Mouse (Mus musculus) midbrain, postnatal 0 days (tissue): Measurements from ENCODE around the gene Phactr2. TPM values are rescaled to one million over a fixed set of nuclear protein-coding genes. Genes with fewer than 3 reads are reported as not detected.

ENCODE experiments used
- ATAC-seq: fragments of 200-750 bp; cut with Nextera tagmentation; 2 replicates; pipeline ENCODE4 v1.8.0; 2017; ENCODE audit warnings: moderate number of reproducible peaks, mild to moderate bottlenecking, moderate TSS enrichment, moderate library complexity; ENCODE audit not compliant: low FRiP score
- DNase-seq: peaks from one replicate; pipeline ENCODE4 v3.0.0-alpha.2; 2015; ENCODE audit warnings: low spot score
- H3K27ac ChIP-seq: fragments of 300-500 bp; sonication (generic); 2 replicates; pipeline ENCODE4 v1.5.1; 2014; ENCODE audit warnings: low read depth, mild to moderate bottlenecking, low read length, mixed read lengths
- H3K27me3 ChIP-seq: fragments of 300-500 bp; sonication (generic); 2 replicates; pipeline ENCODE4 v1.6.1; 2014; ENCODE audit warnings: low read length, control low read depth, mixed read lengths; ENCODE audit not compliant: insufficient read depth
- H3K36me3 ChIP-seq: fragments of 300-500 bp; sonication (generic); 2 replicates; pipeline ENCODE4 v1.6.1; 2014; ENCODE audit warnings: low read length, control low read depth, mixed read lengths; ENCODE audit not compliant: insufficient read depth
- H3K4me1 ChIP-seq: fragments of 300-500 bp; sonication (generic); 2 replicates; pipeline ENCODE4 v1.6.1; 2014; ENCODE audit warnings: mild to moderate bottlenecking, control low read depth, antibody characterized with exemption, low read length, mixed read lengths; ENCODE audit not compliant: insufficient read depth
- H3K4me2 ChIP-seq: fragments of 300-500 bp; sonication (generic); 2 replicates; pipeline ENCODE4 v1.6.1; 2014; ENCODE audit warnings: low read depth, mild to moderate bottlenecking, low read length, mixed read lengths; ENCODE audit not compliant: poor library complexity, severe bottlenecking
- H3K4me3 ChIP-seq: fragments of 300-500 bp; sonication (generic); 2 replicates; pipeline ENCODE4 v1.5.1; 2014; ENCODE audit warnings: low read depth, mild to moderate bottlenecking, low read length, moderate library complexity
- H3K9ac ChIP-seq: fragments of 300-500 bp; sonication (generic); replicated peaks from 2 replicates; pipeline ENCODE4 v1.6.1; 2014; ENCODE audit warnings: mild to moderate bottlenecking, low read length, moderate library complexity, mixed read lengths; ENCODE audit not compliant: poor library complexity, severe bottlenecking
- H3K9me3 ChIP-seq: fragments of 300-500 bp; sonication (generic); 2 replicates; pipeline ENCODE4 v1.6.1; 2016; ENCODE audit warnings: low read length, control low read depth
- CTCF ChIP-seq: IDR thresholded peaks from 2 replicates; pipeline ENCODE4 v1.5.1; 2016; ENCODE audit warnings: antibody characterized with exemption, mild to moderate bottlenecking
- WGBS: fragments of 180-500 bp; shearing (Covaris S2); extraction: QIAGEN DNeasy Blood & Tissue Kit; methylation state at CpG from one replicate; pipeline ENCODE4 v1.1.7; 2014; 5-methylcytosine and 5-hydroxymethylcytosine counted together
- polyA plus RNA-seq: library from polyadenylated mRNA; unstranded; fragments of >200 nt; fragmentation: Nextera tagmentation; extraction: Ambion mirVana; gene quantifications from 2 replicates; pipeline ENCODE4 v1.2.1, GENCODE M21; 2015
- total RNA-seq: library from RNA; depleted of rRNA; stranded (reverse); fragments of >200 nt; gene quantifications from 2 replicates; pipeline ENCODE4 v1.2.3, GENCODE M21; 2014

Gene Phactr2
- total and polyA plus RNA-seq, 2 experiments from 2014 or later: 8.4 to 9.0 TPM

DNA sequence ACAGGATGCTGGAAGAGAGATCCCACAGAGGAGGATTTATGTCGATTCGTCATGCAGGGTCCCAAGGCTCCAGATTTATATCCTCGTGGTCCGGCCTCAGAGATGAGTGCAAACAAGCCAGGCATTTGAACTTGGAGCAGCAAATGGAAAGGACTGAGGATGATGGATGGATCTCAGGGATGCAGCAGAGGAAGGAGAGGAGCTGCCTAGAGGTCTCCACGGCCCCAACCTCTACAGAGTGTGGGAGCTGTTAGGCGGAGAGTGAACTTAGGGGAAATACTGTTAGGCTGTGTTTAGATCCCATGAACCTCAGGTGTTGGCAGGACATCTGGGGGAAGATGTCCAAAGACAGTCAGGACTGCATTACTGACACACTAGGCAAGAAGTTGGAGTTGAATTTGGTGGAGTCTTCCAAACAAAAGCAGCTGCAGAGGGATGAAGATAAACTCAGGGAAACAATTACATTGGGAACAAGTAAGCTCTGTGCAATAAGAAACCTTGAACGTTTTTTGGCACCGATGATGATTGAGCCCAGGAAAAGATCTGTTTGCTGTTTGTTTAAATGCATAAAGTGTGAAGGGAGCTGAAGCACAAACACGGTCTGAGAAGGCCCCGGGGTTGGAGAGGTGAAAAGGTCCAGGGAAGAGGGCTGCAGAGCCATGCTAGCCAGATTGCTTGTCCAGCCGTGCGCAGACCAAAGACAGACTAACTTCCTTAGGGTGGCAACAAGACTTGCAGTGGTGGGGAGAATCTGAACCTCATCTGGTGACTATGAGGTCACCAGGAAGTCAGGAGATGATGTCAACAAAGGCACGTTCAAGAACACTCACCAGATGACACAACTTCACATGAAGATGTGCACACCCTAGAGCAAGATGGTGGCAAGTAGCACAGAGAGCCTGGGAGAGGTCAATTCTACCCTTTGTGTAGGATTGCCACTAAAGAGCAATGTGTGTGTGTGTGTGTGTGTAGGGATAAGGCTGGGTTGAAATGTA lies 170.6 kb downstream of the Phactr2 start:
- no peaks in the 10 kb centered on the region for H3K36me3 ChIP-seq
- no peak overlapping the region for H3K27ac ChIP-seq
- H3K9ac ChIP-seq: no peak overlapping the region
- no peaks in the 10 kb centered on the region for H3K4me1 ChIP-seq
- 78% methylated on average over 13 of the region's 13 CpGs for whole genome bisulfite sequencing
- no peaks in the 10 kb centered on the region for H3K9me3 ChIP-seq
- no peaks in the 10 kb centered on the region for H3K27me3 ChIP-seq
- no peak overlapping the region for H3K4me2 ChIP-seq
- H3K4me3 ChIP-seq: no peak overlapping the region
- no peak for TF ChIP-seq CTCF
- ATAC-seq (no peak), DNase-seq (no peak)

DNA sequence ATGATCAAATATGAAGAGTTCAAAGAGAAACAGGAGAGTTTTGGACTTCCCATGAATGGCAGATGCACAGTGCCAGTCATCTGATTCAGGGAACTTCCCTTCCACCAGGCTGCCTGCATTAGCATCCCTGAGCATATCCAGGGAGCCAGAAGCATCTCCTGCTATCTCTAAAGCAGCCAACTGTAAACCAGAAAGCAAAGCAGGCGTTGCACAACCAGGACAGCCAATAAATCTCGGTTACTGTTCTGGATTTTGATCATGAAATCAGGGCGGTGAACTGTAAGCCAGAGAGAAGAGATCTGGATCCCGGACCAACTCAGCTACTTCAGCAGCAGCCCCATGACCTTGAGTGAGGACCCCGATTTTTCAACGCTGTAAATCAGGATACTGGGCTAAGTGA lies 173.6 kb downstream of the Phactr2 start:
- no peaks in the 10 kb centered on the region for H3K9me3 ChIP-seq
- 89% methylated on average over 6 of the region's 6 CpGs for WGBS

DNA sequence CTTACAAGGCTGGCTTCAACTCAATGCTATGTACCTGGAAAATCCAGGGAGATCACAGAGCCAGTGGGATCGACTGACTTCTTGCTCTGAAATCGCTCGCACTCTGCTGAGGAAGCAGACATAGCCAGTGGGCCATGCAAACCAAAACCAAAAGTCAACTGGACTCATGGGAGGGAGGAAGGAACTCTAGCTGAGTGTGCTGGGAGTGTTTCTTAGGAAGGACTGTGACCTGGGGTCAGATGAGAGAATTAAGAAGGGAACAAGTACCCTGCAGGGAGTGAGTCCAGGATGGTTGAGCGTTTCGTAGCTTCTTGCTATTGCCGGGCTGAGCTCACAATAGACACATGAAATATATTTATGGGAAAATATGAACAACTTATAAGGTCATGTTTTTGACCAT lies 174.0 kb downstream of the Phactr2 start:
- Histone ChIP-seq H3K9me3 (no peaks in the 10 kb centered on the region), H3K27ac (no peak overlapping the region), H3K4me1 (no peaks in the 10 kb centered on the region), H3K4me3 (no peak overlapping the region), H3K9ac (no peak overlapping the region), H3K36me3 (no peaks in the 10 kb centered on the region), H3K4me2 (no peak overlapping the region), H3K27me3 (no peaks in the 10 kb centered on the region)
- ATAC-seq (no peak), DNase-seq (no peak)
- 79% methylated on average over 6 of the region's 6 CpGs for WGBS
- TF ChIP-seq CTCF: no peak

More for the DNA sequence above, 173.6 kb downstream of the Phactr2 start:
- Histone ChIP-seq H3K27me3 (no peaks in the 10 kb centered on the region), H3K4me2 (no peak overlapping the region), H3K36me3 (no peaks in the 10 kb centered on the region), H3K4me1 (no peaks in the 10 kb centered on the region), H3K9ac (no peak overlapping the region), H3K4me3 (no peak overlapping the region), H3K27ac (no peak overlapping the region)
- no peak for TF ChIP-seq CTCF
- ATAC-seq (no peak), DNase-seq (no peak)

DNA sequence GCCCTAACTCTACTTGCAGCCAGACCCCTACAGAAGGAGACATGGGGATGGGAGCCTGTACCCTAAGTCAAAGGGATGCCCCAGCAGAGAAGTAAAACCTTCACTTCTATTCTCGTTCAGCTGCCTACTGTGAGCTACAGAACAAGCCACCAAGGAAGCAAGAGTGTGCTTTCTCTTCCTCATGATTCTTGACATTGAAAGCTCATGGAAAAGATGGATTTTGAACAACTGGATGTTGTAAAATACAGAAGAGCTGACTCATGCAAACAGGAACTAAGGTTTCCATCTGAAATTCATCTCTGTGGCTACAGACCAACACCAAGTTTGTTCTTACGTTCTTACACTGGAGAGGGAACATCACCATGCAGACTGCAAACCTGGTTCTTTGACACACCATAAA lies 179.3 kb downstream of the Phactr2 start:
- Histone ChIP-seq H3K36me3 (no peaks in the 10 kb centered on the region), H3K27me3 (no peaks in the 10 kb centered on the region), H3K9me3 (no peaks in the 10 kb centered on the region), H3K4me3 (no peak overlapping the region), H3K9ac (no peak overlapping the region), H3K27ac (no peak overlapping the region), H3K4me2 (no peak overlapping the region), H3K4me1 (no peaks in the 10 kb centered on the region)
- ATAC-seq (no peak), DNase-seq (no peak)
- WGBS: 89% methylated on average over 2 of the region's 2 CpGs
- TF ChIP-seq CTCF: no peak

DNA sequence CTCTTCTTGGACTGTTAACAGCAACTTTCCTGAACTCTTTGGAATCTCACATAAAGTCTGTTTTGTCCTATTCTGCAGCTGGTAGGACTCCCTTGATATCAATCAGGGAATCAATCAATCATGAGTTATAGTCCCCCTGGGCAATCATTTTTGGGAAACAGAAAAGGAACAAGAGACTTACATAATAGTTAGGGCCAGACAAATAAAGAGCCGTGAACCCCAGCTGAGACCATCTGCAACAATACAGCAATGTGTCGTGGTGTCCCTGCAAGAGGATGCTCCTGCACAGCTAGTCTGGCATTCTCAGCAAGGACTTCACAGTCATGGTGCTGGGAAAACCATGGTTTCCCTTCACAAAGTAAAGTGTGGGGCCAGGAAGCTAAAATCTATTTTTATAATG lies 182.2 kb downstream of the Phactr2 start:
- 32% methylated on average over 2 of the region's 2 CpGs for WGBS
- Histone ChIP-seq H3K4me3 (no peak overlapping the region), H3K27ac (no peak overlapping the region), H3K9me3 (no peaks in the 10 kb centered on the region), H3K36me3 (no peaks in the 10 kb centered on the region), H3K9ac (no peak overlapping the region), H3K27me3 (no peaks in the 10 kb centered on the region), H3K4me2 (no peak overlapping the region), H3K4me1 (no peaks in the 10 kb centered on the region)
- no peak for DNase-seq
- no peak for TF ChIP-seq CTCF
- ATAC-seq: no peak

DNA sequence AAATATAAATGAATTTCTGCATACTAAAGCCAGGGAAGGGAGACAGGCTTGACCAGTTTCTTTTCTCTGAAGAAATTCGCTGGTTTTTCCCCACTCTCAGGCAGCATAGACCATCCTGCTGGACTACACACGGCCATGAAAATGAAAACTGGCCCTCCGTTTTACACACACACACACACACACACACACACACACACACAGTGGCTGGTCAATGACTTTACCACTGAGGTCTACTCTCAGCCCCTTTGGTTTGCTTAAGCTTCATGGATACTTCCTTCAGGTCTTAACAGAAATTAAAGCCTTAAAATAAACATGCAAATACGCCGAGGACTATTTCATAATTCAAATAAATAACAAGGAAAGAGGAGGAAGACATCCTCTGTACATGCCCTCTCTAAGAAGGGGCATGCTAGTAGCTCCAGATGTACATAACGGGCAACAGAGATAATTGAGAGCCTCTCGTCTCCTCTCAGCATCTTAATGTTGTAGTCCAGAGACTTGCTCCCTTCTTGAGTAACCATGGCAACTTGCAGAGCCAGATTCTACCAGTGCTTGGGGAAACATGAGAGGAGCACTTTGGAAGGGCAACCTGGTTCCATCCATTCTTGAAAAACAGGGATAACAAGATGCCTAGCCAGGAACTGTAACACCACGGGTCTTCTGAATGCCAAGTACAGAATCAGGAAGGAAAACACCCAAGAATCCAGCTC lies 184.8 kb downstream of the Phactr2 start:
- 74% methylated on average over 8 of the region's 8 CpGs for WGBS
- Histone ChIP-seq H3K9me3 (no peaks in the 10 kb centered on the region), H3K27me3 (no peaks in the 10 kb centered on the region), H3K9ac (no peak overlapping the region), H3K4me3 (no peak overlapping the region), H3K27ac (no peak overlapping the region), H3K36me3 (no peaks in the 10 kb centered on the region), H3K4me1 (no peaks in the 10 kb centered on the region), H3K4me2 (no peak overlapping the region)
- TF ChIP-seq CTCF: no peak
- ATAC-seq (no peak; the same call in 1 of the 2 replicates), DNase-seq (peak; percentile 34)
